Mouse (Mus musculus): ENCODE measurements around the gene Tmod1. TPM values are rescaled to one million over a fixed set of nuclear protein-coding genes. Genes with fewer than 3 reads are reported as not detected.

The Tmod1 gene
- polyA plus RNA-seq, 1 experiment from 2014 or later, result 52.5 TPM

DNA sequence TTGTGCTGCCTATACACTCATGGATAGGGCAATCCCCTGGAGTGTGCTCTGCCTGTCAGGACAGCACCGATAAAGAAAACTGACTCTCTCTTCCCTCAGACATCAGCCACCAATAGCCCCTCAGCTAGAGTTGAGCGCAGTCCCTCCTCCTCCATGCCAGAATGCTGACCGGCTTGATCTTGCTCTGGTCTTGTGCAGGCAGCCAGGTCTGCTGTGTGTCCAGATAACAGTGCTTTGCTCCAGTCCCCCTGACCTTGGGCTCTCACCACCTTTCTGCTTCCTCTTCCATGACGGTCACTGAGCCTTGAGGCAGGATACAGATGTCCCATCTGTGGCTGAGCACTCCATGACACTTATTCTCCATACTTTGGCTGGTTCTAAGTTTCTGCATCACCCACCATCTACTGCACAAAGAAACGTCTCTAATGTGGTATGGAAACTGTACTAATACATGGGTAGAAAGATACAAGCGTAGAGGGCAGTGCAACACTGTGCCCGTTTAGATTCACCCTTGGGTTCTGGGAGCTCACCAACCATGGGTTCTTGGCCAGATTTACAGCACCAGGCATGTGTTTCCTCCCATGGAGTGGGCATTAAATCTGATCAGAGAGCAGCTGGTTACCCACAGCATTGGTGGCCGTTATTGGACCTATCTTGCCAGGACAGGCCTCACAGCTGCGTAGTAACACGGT lies 63.5 kb downstream of the Tmod1 start:
- Histone ChIP-seq H3K27me3 (ENCODE audit: control insufficient read depth, insufficient read depth, low read depth, low read length) (no peaks in the 10 kb centered on the region), H3K4me2 (ENCODE audit: low read depth, low read length) (no peak overlapping the region), H3K27ac (ENCODE audit: low read length) (no peak overlapping the region), H3K9ac (ENCODE audit: low read depth, low read length) (no peak overlapping the region), H3K4me3 (ENCODE audit: low read depth, low read length) (no peak overlapping the region), H3K9me3 (replicated peaks; ENCODE audit: control insufficient read depth, low read length) (no peaks in the 10 kb centered on the region), H3K36me3 (ENCODE audit: control insufficient read depth, insufficient read depth) (peaks cover 59% of the 10 kb centered on the region), H3K4me1 (ENCODE audit: control insufficient read depth, low read depth, low read length) (peaks cover 13% of the 10 kb centered on the region)
- 86% methylated on average over 10 of the region's 10 CpGs for WGBS (ENCODE audit: insufficient replicate concordance)
- no peak for ATAC-seq (ENCODE audit: low read depth)

DNA sequence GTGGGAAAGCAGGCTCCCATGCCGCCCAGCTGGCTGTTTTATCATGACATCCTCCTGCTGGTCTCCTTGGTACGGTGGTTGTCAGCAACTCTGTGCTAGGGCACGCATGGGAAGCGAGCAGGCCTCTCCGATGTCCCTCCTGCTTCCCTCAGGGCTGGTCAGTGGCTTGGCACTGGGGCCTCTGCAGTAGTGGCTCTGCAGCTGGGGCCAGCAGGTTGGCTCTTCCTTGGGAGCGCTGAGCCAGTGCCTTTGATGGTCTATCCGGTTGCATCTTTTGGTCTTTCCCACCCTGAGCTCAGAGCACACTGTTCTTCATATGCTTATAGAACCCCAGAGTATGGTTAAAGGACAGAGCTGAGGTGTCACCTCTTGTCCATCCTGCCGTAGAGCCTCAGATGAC lies 71.3 kb downstream of the Tmod1 start:
- Histone ChIP-seq H3K4me3 (ENCODE audit: low read depth, low read length) (no peak overlapping the region), H3K9me3 (replicated peaks; ENCODE audit: control insufficient read depth, low read length) (no peaks in the 10 kb centered on the region), H3K27ac (ENCODE audit: low read length) (no peak overlapping the region), H3K36me3 (ENCODE audit: control insufficient read depth, insufficient read depth) (peaks cover 75% of the 10 kb centered on the region), H3K9ac (ENCODE audit: low read depth, low read length) (no peak overlapping the region), H3K27me3 (ENCODE audit: control insufficient read depth, insufficient read depth, low read depth, low read length) (no peaks in the 10 kb centered on the region), H3K4me1 (ENCODE audit: control insufficient read depth, low read depth, low read length) (no peaks in the 10 kb centered on the region), H3K4me2 (ENCODE audit: low read depth, low read length) (no peak overlapping the region)
- ATAC-seq (ENCODE audit: low read depth), result no peak
- WGBS (ENCODE audit: insufficient replicate concordance), result 90% methylated on average over 8 of the region's 8 CpGs

DNA sequence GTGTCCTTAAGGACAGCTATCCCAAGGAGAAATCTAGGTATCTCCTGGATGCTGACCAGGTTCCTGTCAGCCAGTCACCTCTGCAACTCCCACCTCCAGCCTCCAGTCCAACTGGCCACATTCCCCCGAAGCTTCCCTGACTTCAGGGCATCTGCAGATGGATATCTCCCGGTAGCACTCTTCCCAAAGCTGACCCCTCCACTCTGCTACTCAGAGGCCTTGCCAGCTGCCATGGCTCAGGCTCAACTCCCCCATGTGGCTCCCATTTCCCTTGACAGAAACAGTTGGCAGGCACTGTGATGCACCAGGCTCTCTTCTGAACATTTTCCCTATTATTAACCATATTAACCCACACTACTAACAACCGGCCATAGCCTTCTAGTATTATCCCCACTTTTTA lies 72.6 kb downstream of the Tmod1 start:
- 72% methylated on average over 3 of the region's 3 CpGs for WGBS (ENCODE audit: insufficient replicate concordance)
- Histone ChIP-seq H3K4me1 (ENCODE audit: control insufficient read depth, low read depth, low read length) (no peaks in the 10 kb centered on the region), H3K27ac (ENCODE audit: low read length) (no peak overlapping the region), H3K4me3 (ENCODE audit: low read depth, low read length) (no peak overlapping the region), H3K4me2 (ENCODE audit: low read depth, low read length) (no peak overlapping the region), H3K27me3 (ENCODE audit: control insufficient read depth, insufficient read depth, low read depth, low read length) (no peaks in the 10 kb centered on the region), H3K9me3 (replicated peaks; ENCODE audit: control insufficient read depth, low read length) (no peaks in the 10 kb centered on the region), H3K9ac (ENCODE audit: low read depth, low read length) (no peak overlapping the region), H3K36me3 (ENCODE audit: control insufficient read depth, insufficient read depth) (peaks cover 78% of the 10 kb centered on the region)
- ATAC-seq (ENCODE audit: low read depth), result no peak

DNA sequence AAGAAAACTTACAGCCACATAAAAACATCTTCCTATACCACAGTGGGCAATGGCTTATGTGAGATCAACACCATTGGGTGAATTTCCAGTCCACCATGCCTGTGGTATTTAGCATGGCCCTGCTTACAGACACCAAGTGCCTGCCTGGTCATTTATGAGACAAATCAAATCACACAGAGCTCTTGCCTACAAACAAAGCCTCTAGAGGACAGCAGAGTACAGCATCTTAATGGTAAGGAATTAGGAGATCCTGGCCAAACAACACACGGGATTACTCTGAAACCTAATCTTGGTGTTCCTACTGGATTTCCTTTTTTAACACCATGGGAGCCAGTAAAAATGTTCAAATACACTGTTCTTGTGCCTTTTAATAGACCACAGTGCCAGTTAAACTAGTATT lies 76.6 kb downstream of the Tmod1 start:
- H3K9ac ChIP-seq (ENCODE audit: low read depth, low read length), result no peak overlapping the region
- H3K4me2 ChIP-seq (ENCODE audit: low read depth, low read length), result no peak overlapping the region
- peaks cover 55% of the 10 kb centered on the region for H3K36me3 ChIP-seq (ENCODE audit: control insufficient read depth, insufficient read depth)
- H3K27me3 ChIP-seq (ENCODE audit: control insufficient read depth, insufficient read depth, low read depth, low read length), result no peaks in the 10 kb centered on the region
- WGBS (ENCODE audit: insufficient replicate concordance), result 88% methylated on average over 1 of the region's 1 CpGs
- H3K4me3 ChIP-seq (ENCODE audit: low read depth, low read length), result no peak overlapping the region
- ATAC-seq (ENCODE audit: low read depth), result no peak
- no peak overlapping the region for H3K27ac ChIP-seq (ENCODE audit: low read length)
- H3K4me1 ChIP-seq (ENCODE audit: control insufficient read depth, low read depth, low read length), result no peaks in the 10 kb centered on the region
- H3K9me3 ChIP-seq (replicated peaks; ENCODE audit: control insufficient read depth, low read length), result no peaks in the 10 kb centered on the region

DNA sequence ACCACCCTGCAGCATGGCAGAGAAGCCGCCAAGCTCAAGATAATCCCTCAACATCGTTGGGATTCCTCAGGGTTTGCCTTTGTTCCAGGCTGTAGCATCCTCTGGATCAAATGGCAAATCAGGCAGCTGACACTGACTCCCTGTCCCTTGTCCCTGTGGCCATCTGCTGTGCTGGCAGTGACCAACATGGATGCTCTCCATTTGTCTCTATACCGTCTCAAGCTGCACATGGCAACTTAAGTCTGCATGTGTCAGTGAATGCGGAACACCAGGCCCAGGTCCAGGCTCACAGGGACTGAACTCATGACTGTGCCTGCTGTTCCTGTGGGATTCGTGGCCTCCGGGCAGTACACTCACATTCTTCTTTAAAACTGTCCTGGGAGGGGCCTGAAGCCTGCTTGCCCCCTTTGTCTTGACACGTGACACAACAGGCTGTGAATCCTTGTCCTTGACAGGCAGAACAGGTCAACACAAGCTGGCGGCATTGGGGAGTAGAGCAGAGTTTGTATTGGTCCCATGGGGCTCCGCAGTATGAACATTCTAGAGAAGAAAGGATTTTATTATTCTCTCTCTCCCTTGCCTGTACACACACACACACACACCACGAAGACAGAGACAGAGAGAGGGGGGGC lies 77.9 kb downstream of the Tmod1 start:
- Histone ChIP-seq H3K4me3 (ENCODE audit: low read depth, low read length) (no peak overlapping the region), H3K36me3 (ENCODE audit: control insufficient read depth, insufficient read depth) (peaks cover 46% of the 10 kb centered on the region), H3K27ac (ENCODE audit: low read length) (no peak overlapping the region), H3K4me2 (ENCODE audit: low read depth, low read length) (no peak overlapping the region), H3K27me3 (ENCODE audit: control insufficient read depth, insufficient read depth, low read depth, low read length) (no peaks in the 10 kb centered on the region), H3K9me3 (replicated peaks; ENCODE audit: control insufficient read depth, low read length) (no peaks in the 10 kb centered on the region), H3K9ac (ENCODE audit: low read depth, low read length) (no peak overlapping the region), H3K4me1 (ENCODE audit: control insufficient read depth, low read depth, low read length) (no peaks in the 10 kb centered on the region)
- no peak; the same call in 1 of the 2 replicates for ATAC-seq (ENCODE audit: low read depth)
- 88% methylated on average over 10 of the region's 10 CpGs for WGBS (ENCODE audit: insufficient replicate concordance)

DNA sequence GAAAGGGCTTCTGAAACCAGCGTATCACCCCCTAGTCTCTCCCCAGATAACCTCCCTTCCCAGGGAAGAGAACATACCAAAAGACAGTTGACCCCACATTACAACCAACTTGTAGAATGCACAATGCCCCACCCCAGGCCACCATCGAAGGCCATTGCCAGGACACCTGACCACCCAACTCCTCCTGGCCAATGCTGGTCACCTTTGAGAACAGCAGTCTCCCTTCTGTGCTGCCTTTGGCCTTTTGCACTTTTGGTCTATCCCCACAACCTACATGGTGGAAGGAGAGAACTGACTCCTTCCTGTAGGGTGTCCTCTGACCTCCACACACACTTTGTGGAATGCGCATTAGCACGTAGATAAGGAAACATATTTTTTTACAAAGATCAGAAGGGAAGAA lies 78.8 kb downstream of the Tmod1 start:
- 92% methylated on average over 4 of the region's 4 CpGs for WGBS (ENCODE audit: insufficient replicate concordance)
- Histone ChIP-seq H3K4me3 (ENCODE audit: low read depth, low read length) (no peak overlapping the region), H3K4me2 (ENCODE audit: low read depth, low read length) (no peak overlapping the region), H3K9me3 (replicated peaks; ENCODE audit: control insufficient read depth, low read length) (no peaks in the 10 kb centered on the region), H3K4me1 (ENCODE audit: control insufficient read depth, low read depth, low read length) (no peaks in the 10 kb centered on the region), H3K9ac (ENCODE audit: low read depth, low read length) (no peak overlapping the region), H3K27me3 (ENCODE audit: control insufficient read depth, insufficient read depth, low read depth, low read length) (no peaks in the 10 kb centered on the region), H3K27ac (ENCODE audit: low read length) (no peak overlapping the region), H3K36me3 (ENCODE audit: control insufficient read depth, insufficient read depth) (peaks cover 46% of the 10 kb centered on the region)
- no peak for ATAC-seq (ENCODE audit: low read depth)

DNA sequence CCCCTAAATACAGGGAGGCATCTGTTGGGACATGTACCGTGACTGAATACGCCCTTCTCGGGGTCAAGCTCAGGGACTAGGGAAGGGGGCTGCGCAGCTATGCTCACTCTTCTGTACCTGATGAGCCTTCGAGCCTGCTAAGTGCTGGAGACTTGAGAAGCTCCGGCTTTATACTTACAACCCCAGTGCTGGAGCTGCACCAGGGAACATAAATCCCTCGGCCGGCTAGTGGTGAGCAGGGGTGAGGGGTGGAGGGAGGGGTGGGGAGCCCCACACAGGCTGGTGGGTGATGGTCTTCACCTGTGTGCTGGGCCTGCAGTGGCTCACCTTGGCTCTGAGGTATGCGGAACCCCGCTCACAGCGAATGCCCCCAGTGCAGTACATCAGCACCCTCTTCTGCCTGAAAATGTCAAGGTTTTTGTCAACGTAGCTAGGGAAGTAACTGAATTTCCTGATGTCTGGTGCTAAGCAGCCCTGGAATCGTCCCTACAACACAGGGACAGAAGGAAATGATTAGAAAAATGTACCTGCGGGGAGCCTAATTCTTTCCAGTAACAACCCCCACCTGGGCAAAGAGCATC lies 80.9 kb downstream of the Tmod1 start:
- H3K9me3 ChIP-seq (replicated peaks; ENCODE audit: control insufficient read depth, low read length), result no peaks in the 10 kb centered on the region
- no peaks in the 10 kb centered on the region for H3K4me1 ChIP-seq (ENCODE audit: control insufficient read depth, low read depth, low read length)
- peaks cover 36% of the 10 kb centered on the region for H3K36me3 ChIP-seq (ENCODE audit: control insufficient read depth, insufficient read depth)
- no peak overlapping the region for H3K9ac ChIP-seq (ENCODE audit: low read depth, low read length)
- no peak overlapping the region for H3K4me2 ChIP-seq (ENCODE audit: low read depth, low read length)
- WGBS (ENCODE audit: insufficient replicate concordance), result 88% methylated on average over 14 of the region's 14 CpGs
- no peak overlapping the region for H3K27ac ChIP-seq (ENCODE audit: low read length)
- no peaks in the 10 kb centered on the region for H3K27me3 ChIP-seq (ENCODE audit: control insufficient read depth, insufficient read depth, low read depth, low read length)
- no peak for ATAC-seq (ENCODE audit: low read depth)
- H3K4me3 ChIP-seq (ENCODE audit: low read depth, low read length), result no peak overlapping the region

DNA sequence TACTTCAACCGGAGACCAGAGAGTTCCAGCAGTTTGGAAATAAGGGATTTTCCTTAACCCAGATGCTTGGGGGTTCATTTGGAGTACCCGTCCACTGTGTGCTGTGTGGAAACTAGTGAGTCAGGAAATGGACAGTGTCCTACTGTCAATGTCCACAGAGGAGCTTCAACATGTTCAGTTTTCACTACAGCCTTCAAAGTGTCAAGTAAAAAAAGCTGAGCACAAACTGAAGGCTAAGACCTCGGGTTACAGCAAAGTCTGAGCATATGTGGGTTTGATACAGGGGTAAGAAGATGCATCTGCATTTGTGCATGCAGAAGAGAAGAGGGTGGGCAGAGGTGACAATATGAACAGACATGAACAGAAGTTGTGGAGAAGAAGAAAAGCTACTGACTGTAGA lies 82.0 kb downstream of the Tmod1 start:
- no peak for ATAC-seq (ENCODE audit: low read depth)
- no peak overlapping the region for H3K27ac ChIP-seq (ENCODE audit: low read length)
- no peak overlapping the region for H3K4me3 ChIP-seq (ENCODE audit: low read depth, low read length)
- no peaks in the 10 kb centered on the region for H3K4me1 ChIP-seq (ENCODE audit: control insufficient read depth, low read depth, low read length)
- H3K9me3 ChIP-seq (replicated peaks; ENCODE audit: control insufficient read depth, low read length), result no peaks in the 10 kb centered on the region
- no peak overlapping the region for H3K9ac ChIP-seq (ENCODE audit: low read depth, low read length)
- peaks cover 26% of the 10 kb centered on the region for H3K36me3 ChIP-seq (ENCODE audit: control insufficient read depth, insufficient read depth)
- no peak overlapping the region for H3K4me2 ChIP-seq (ENCODE audit: low read depth, low read length)
- H3K27me3 ChIP-seq (ENCODE audit: control insufficient read depth, insufficient read depth, low read depth, low read length), result no peaks in the 10 kb centered on the region
- WGBS (ENCODE audit: insufficient replicate concordance), result 63% methylated on average over 3 of the region's 3 CpGs

DNA sequence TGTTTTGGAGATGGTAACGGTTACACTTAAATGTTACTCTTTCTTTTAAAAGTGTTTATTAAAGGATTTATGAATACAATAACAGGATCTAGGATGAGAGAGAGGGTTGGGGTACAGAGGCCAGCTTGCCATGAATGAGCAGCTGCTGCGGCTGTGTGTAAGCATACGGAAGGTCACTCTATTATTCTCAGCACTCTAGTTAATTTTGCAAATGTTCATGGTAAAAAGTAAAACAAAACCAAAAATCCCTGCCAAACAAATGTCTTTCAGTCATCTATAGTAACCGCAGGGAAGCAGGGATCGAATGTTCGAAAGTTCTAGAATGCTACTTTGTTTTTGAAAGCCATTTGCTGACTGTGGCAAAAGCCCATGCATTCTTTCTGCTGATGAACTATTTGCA lies 84.6 kb downstream of the Tmod1 start:
- Histone ChIP-seq H3K4me3 (ENCODE audit: low read depth, low read length) (no peak overlapping the region), H3K27ac (ENCODE audit: low read length) (no peak overlapping the region), H3K27me3 (ENCODE audit: control insufficient read depth, insufficient read depth, low read depth, low read length) (no peaks in the 10 kb centered on the region), H3K9me3 (replicated peaks; ENCODE audit: control insufficient read depth, low read length) (no peaks in the 10 kb centered on the region), H3K4me2 (ENCODE audit: low read depth, low read length) (no peak overlapping the region), H3K4me1 (ENCODE audit: control insufficient read depth, low read depth, low read length) (no peaks in the 10 kb centered on the region), H3K9ac (ENCODE audit: low read depth, low read length) (no peak overlapping the region), H3K36me3 (ENCODE audit: control insufficient read depth, insufficient read depth) (peaks cover 16% of the 10 kb centered on the region)
- ATAC-seq (ENCODE audit: low read depth), result no peak
- 87% methylated on average over 6 of the region's 6 CpGs for WGBS (ENCODE audit: insufficient replicate concordance)

Measured in liver, embryonic 16.5 days (tissue).